Mouse (Mus musculus) liver, embryonic 14.5 days (tissue): Measurements from ENCODE around the gene Pla2g2d.

Experiments
- CTCF ChIP-seq: IDR thresholded peaks from 2 replicates; pipeline ENCODE4 v1.5.1; 2016; ENCODE audit warnings: antibody characterized with exemption, low read depth, control low read depth
- EP300 ChIP-seq: IDR thresholded peaks from 2 replicates; pipeline ENCODE4 v1.6.1; 2016; ENCODE audit warnings: antibody characterized with exemption, low read depth

- TF ChIP-seq EP300 (no peak), CTCF (no peak)
Observed at GRCm38 (mm10) chr4:138805248-138805647, 29.7 kb downstream of the Pla2g2d start.
